ENCODE assay signal across 15 mouse cellular contexts in the genomic region with DNA sequence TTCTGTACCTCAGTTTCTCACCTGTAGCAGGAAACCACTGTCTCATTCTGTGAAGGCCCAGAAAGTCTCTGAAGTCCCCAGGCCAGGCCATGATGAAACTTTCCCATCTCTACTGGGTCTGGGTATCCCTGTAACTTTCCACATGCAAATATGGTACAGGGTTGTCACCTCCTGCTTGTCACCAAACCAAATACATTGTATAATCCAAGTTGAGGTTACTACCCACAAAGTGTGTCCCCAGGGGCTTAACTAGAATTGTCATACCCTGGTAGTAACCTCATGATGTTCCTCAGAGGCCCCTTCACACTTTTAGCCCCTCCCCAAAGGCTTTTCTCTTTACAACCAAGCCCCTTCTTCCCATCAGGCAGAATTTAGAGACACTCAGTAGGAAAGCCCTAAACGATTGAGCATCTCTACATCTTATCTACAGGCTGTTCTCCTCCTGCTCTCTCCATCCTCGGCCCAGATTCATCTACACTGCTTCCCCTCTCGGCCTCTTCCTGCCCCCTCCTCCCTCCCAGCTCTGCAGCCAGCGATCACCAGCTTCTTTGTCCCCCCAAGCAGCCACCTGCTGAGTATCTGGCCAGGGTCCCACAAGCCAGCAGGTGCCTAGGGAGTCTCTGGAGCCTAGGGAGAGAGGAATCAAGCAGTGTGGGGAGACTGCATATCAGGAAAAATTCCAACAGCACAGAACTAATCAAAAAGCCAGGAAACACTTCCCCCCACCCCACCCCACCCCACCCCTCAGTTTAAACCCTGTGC. TPM values are rescaled to one million over a fixed set of nuclear protein-coding genes. Genes with fewer than 3 reads are reported as not detected.
"Had no signal": no experiment of that assay in that cellular context is flagged by ENCODE, and none has a peak within 500 bp of the region (broad histone marks: within the 10 kb centered on the region; RNA-seq: fewer than 3 reads in every experiment).

No protein-coding gene starts in this region.

- DNase-seq: kidney, adult 9 months; kidney, postnatal 36 days; layer of hippocampus, adult 9-11 months; layer of hippocampus, postnatal 36 days; lung, adult 18-20 months; right cerebral cortex, adult 18-20 months; right cerebral cortex, postnatal 25 days; thymus, postnatal 4 days had no signal

- H3K36me3 ChIP-seq: limb, embryonic 13.5 days; midbrain, embryonic 13.5 days had no signal

- H3K9ac ChIP-seq: limb, embryonic 13.5 days; liver, embryonic 14.5 days had no signal

- H3K4me3 ChIP-seq: limb, embryonic 13.5 days; myocyte had no signal

- H3K27ac ChIP-seq: kidney, postnatal 0 days; limb, embryonic 13.5 days; liver, embryonic 14.5 days had no signal

- H3K4me2 ChIP-seq: limb, embryonic 13.5 days had no signal

- H3K9me3 ChIP-seq: limb, embryonic 13.5 days; midbrain, embryonic 13.5 days had no signal

- ATAC-seq: midbrain, embryonic 13.5 days had no signal

RNA-seq across cellular contexts. Expression of a gene that starts 7.2 kb away (rescaled TPM):
- total RNA-seq: liver, adult 2 months; megakaryocyte-erythroid progenitor cell, adult 5-6 weeks had no signal
- polyA plus RNA-seq: liver, adult 2 months; myocyte had no signal

RNA-seq across cellular contexts. Expression of a gene that starts 43.9 kb away (rescaled TPM):
- total RNA-seq: megakaryocyte-erythroid progenitor cell, adult 5-6 weeks had no signal
- polyA plus RNA-seq: myocyte had no signal
